Mouse (Mus musculus): ENCODE data around the gene AI481877. TPM values are rescaled to one million over a fixed set of nuclear protein-coding genes. Genes with fewer than 3 reads are reported as not detected.

AI481877 gene
- polyA plus RNA-seq, 1 experiment from 2014 or later, result not detected

GRCm38 (mm10) chr4:59173181-59173922 lies 34.6 kb upstream of the AI481877 start:
- WGBS, result 72% methylated on average over 2 of the region's 2 CpGs
- no peak overlapping the region for H3K27ac ChIP-seq (replicated peaks; ENCODE audit: low read depth, low read length)
- no peaks in the 10 kb centered on the region for H3K36me3 ChIP-seq (ENCODE audit: control insufficient read depth, insufficient read depth, low read length)
- H3K27me3 ChIP-seq (replicated peaks; ENCODE audit: control insufficient read depth, insufficient read depth, low read length), result no peaks in the 10 kb centered on the region
- no peak overlapping the region for H3K4me2 ChIP-seq (ENCODE audit: low read depth, low read length)
- H3K4me1 ChIP-seq (ENCODE audit: control insufficient read depth, insufficient read depth, low read length), result no peaks in the 10 kb centered on the region
- no peak for DNase-seq (ENCODE audit: low spot score)
- no peak for ATAC-seq (ENCODE audit: low read depth)
- H3K4me3 ChIP-seq (ENCODE audit: low read depth, low read length), result no peak overlapping the region
- H3K9ac ChIP-seq (ENCODE audit: low read depth, low read length), result no peak overlapping the region
- H3K9me3 ChIP-seq (ENCODE audit: control insufficient read depth, low read length), result no peaks in the 10 kb centered on the region

GRCm38 (mm10) chr4:59172616-59173015 lies 33.8 kb upstream of the AI481877 start:
- Histone ChIP-seq H3K4me2 (ENCODE audit: low read depth, low read length) (no peak overlapping the region), H3K27ac (replicated peaks; ENCODE audit: low read depth, low read length) (no peak overlapping the region), H3K27me3 (replicated peaks; ENCODE audit: control insufficient read depth, insufficient read depth, low read length) (no peaks in the 10 kb centered on the region), H3K36me3 (ENCODE audit: control insufficient read depth, insufficient read depth, low read length) (no peaks in the 10 kb centered on the region), H3K4me1 (ENCODE audit: control insufficient read depth, insufficient read depth, low read length) (no peaks in the 10 kb centered on the region), H3K4me3 (ENCODE audit: low read depth, low read length) (no peak overlapping the region), H3K9ac (ENCODE audit: low read depth, low read length) (no peak overlapping the region), H3K9me3 (ENCODE audit: control insufficient read depth, low read length) (no peaks in the 10 kb centered on the region)
- DNase-seq (ENCODE audit: low spot score) (no peak), ATAC-seq (ENCODE audit: low read depth) (no peak)
- 54% methylated on average over 2 of the region's 2 CpGs for WGBS

- Histone ChIP-seq H3K4me3 (ENCODE audit: low read depth, low read length) (no peak overlapping the region), H3K9ac (ENCODE audit: low read depth, low read length) (no peak overlapping the region), H3K4me1 (ENCODE audit: control insufficient read depth, insufficient read depth, low read length) (no peaks in the 10 kb centered on the region), H3K27ac (replicated peaks; ENCODE audit: low read depth, low read length) (no peak overlapping the region), H3K27me3 (replicated peaks; ENCODE audit: control insufficient read depth, insufficient read depth, low read length) (no peaks in the 10 kb centered on the region), H3K36me3 (ENCODE audit: control insufficient read depth, insufficient read depth, low read length) (no peaks in the 10 kb centered on the region), H3K9me3 (ENCODE audit: control insufficient read depth, low read length) (no peaks in the 10 kb centered on the region), H3K4me2 (ENCODE audit: low read depth, low read length) (no peak overlapping the region)
- WGBS, result 66% methylated on average over 5 of the region's 5 CpGs
- DNase-seq (ENCODE audit: low spot score) (no peak), ATAC-seq (ENCODE audit: low read depth) (no peak)
These were observed 31.2 kb upstream of the AI481877 start for GRCm38 (mm10) chr4:59169981-59170380.

- H3K27me3 ChIP-seq (replicated peaks; ENCODE audit: control insufficient read depth, insufficient read depth, low read length), result no peaks in the 10 kb centered on the region
- H3K4me2 ChIP-seq (ENCODE audit: low read depth, low read length), result no peak overlapping the region
- H3K4me1 ChIP-seq (ENCODE audit: control insufficient read depth, insufficient read depth, low read length), result no peaks in the 10 kb centered on the region
- no peak for DNase-seq (ENCODE audit: low spot score)
- no peak overlapping the region for H3K27ac ChIP-seq (replicated peaks; ENCODE audit: low read depth, low read length)
- ATAC-seq (ENCODE audit: low read depth), result no peak
- 93% methylated on average over 2 of the region's 2 CpGs for WGBS
- H3K4me3 ChIP-seq (ENCODE audit: low read depth, low read length), result no peak overlapping the region
- H3K36me3 ChIP-seq (ENCODE audit: control insufficient read depth, insufficient read depth, low read length), result no peaks in the 10 kb centered on the region
- H3K9me3 ChIP-seq (ENCODE audit: control insufficient read depth, low read length), result no peaks in the 10 kb centered on the region
- H3K9ac ChIP-seq (ENCODE audit: low read depth, low read length), result no peak overlapping the region
These were observed 28.6 kb upstream of the AI481877 start for GRCm38 (mm10) chr4:59167251-59167847.

- Histone ChIP-seq H3K27me3 (replicated peaks; ENCODE audit: control insufficient read depth, insufficient read depth, low read length) (no peaks in the 10 kb centered on the region), H3K4me3 (ENCODE audit: low read depth, low read length) (no peak overlapping the region), H3K4me2 (ENCODE audit: low read depth, low read length) (no peak overlapping the region), H3K36me3 (ENCODE audit: control insufficient read depth, insufficient read depth, low read length) (no peaks in the 10 kb centered on the region), H3K9ac (ENCODE audit: low read depth, low read length) (no peak overlapping the region), H3K27ac (replicated peaks; ENCODE audit: low read depth, low read length) (no peak overlapping the region), H3K9me3 (ENCODE audit: control insufficient read depth, low read length) (no peaks in the 10 kb centered on the region), H3K4me1 (ENCODE audit: control insufficient read depth, insufficient read depth, low read length) (no peaks in the 10 kb centered on the region)
- 83% methylated on average over 2 of the region's 2 CpGs for WGBS
- ATAC-seq (ENCODE audit: low read depth) (no peak), DNase-seq (ENCODE audit: low spot score) (no peak)
These were observed 25.3 kb upstream of the AI481877 start for GRCm38 (mm10) chr4:59164034-59164433.

GRCm38 (mm10) chr4:59160959-59161670 lies 22.3 kb upstream of the AI481877 start:
- Histone ChIP-seq H3K36me3 (ENCODE audit: control insufficient read depth, insufficient read depth, low read length) (no peaks in the 10 kb centered on the region), H3K9me3 (ENCODE audit: control insufficient read depth, low read length) (no peaks in the 10 kb centered on the region), H3K4me1 (ENCODE audit: control insufficient read depth, insufficient read depth, low read length) (no peaks in the 10 kb centered on the region), H3K4me2 (ENCODE audit: low read depth, low read length) (no peak overlapping the region), H3K27ac (replicated peaks; ENCODE audit: low read depth, low read length) (no peak overlapping the region), H3K27me3 (replicated peaks; ENCODE audit: control insufficient read depth, insufficient read depth, low read length) (no peaks in the 10 kb centered on the region), H3K4me3 (ENCODE audit: low read depth, low read length) (no peak overlapping the region), H3K9ac (ENCODE audit: low read depth, low read length) (no peak overlapping the region)
- peak; percentile 19 for DNase-seq (ENCODE audit: low spot score)
- ATAC-seq (ENCODE audit: low read depth), result no peak
- 44% methylated on average over 8 of the region's 8 CpGs for WGBS

- no peak for ATAC-seq (ENCODE audit: low read depth)
- DNase-seq (ENCODE audit: low spot score), result no peak
- no peaks in the 10 kb centered on the region for H3K9me3 ChIP-seq (ENCODE audit: control insufficient read depth, low read length)
- no peaks in the 10 kb centered on the region for H3K27me3 ChIP-seq (replicated peaks; ENCODE audit: control insufficient read depth, insufficient read depth, low read length)
- no peak overlapping the region for H3K9ac ChIP-seq (ENCODE audit: low read depth, low read length)
- WGBS, result 93% methylated on average over 5 of the region's 5 CpGs
- H3K36me3 ChIP-seq (ENCODE audit: control insufficient read depth, insufficient read depth, low read length), result no peaks in the 10 kb centered on the region
- H3K4me2 ChIP-seq (ENCODE audit: low read depth, low read length), result no peak overlapping the region
- H3K4me3 ChIP-seq (ENCODE audit: low read depth, low read length), result no peak overlapping the region
- no peaks in the 10 kb centered on the region for H3K4me1 ChIP-seq (ENCODE audit: control insufficient read depth, insufficient read depth, low read length)
- H3K27ac ChIP-seq (replicated peaks; ENCODE audit: low read depth, low read length), result no peak overlapping the region
These were observed 21.5 kb upstream of the AI481877 start for GRCm38 (mm10) chr4:59160289-59160688.

GRCm38 (mm10) chr4:59157654-59158053 lies 18.9 kb upstream of the AI481877 start:
- H3K36me3 ChIP-seq (ENCODE audit: control insufficient read depth, insufficient read depth, low read length), result no peaks in the 10 kb centered on the region
- H3K4me2 ChIP-seq (ENCODE audit: low read depth, low read length), result no peak overlapping the region
- H3K9me3 ChIP-seq (ENCODE audit: control insufficient read depth, low read length), result no peaks in the 10 kb centered on the region
- H3K27ac ChIP-seq (replicated peaks; ENCODE audit: low read depth, low read length), result no peak overlapping the region
- ATAC-seq (ENCODE audit: low read depth), result no peak
- 72% methylated on average over 2 of the region's 2 CpGs for WGBS
- no peaks in the 10 kb centered on the region for H3K27me3 ChIP-seq (replicated peaks; ENCODE audit: control insufficient read depth, insufficient read depth, low read length)
- DNase-seq (ENCODE audit: low spot score), result no peak
- no peak overlapping the region for H3K4me3 ChIP-seq (ENCODE audit: low read depth, low read length)
- no peaks in the 10 kb centered on the region for H3K4me1 ChIP-seq (ENCODE audit: control insufficient read depth, insufficient read depth, low read length)
- H3K9ac ChIP-seq (ENCODE audit: low read depth, low read length), result no peak overlapping the region
